Mouse (Mus musculus) MN1 (cell line): ENCODE results near the gene Plg.

ENCODE experiments used
- DNase-seq: peaks from one replicate; pipeline ENCODE4 v3.0.0-alpha.2; 2016; ENCODE audit warnings: low spot score

Gene Plg

GRCm38 (mm10) chr17:12452862-12453531 is 74.6 kb downstream of the Plg start:
- DNase-seq = no peak

- DNase-seq = no peak
These were observed 75.3 kb downstream of the Plg start for GRCm38 (mm10) chr17:12453691-12454090.

- DNase-seq = no peak
These were observed 76.9 kb downstream of the Plg start for GRCm38 (mm10) chr17:12455143-12455790.

GRCm38 (mm10) chr17:12461168-12461567 is 82.8 kb downstream of the Plg start:
- DNase-seq = no peak

GRCm38 (mm10) chr17:12466501-12467000 is 88.1 kb downstream of the Plg start:
- DNase-seq = no peak

GRCm38 (mm10) chr17:12467642-12468041 is 89.2 kb downstream of the Plg start:
- no peak for DNase-seq

GRCm38 (mm10) chr17:12468745-12469144 is 90.3 kb downstream of the Plg start:
- no peak for DNase-seq
